Mouse (Mus musculus) macrophage (primary cell): ENCODE measurements around the gene Mdm2. TPM values are rescaled to one million over a fixed set of nuclear protein-coding genes. Genes with fewer than 3 reads are reported as not detected.

Experiments
- H3K27ac ChIP-seq: fragments of 350-480 bp; formaldehyde crosslinking; 2 replicates; pipeline ENCODE4 v1.9.0; 2021
- H3K36me3 ChIP-seq: fragments of 350-480 bp; formaldehyde crosslinking; 2 replicates; pipeline ENCODE4 v1.9.0; 2021; ENCODE audit errors: inconsistent target
- H3K4me3 ChIP-seq: fragments of 350-480 bp; formaldehyde crosslinking; 2 replicates; pipeline ENCODE4 v1.9.0; 2021; ENCODE audit errors: inconsistent target
- H3K79me2 ChIP-seq: fragments of 350-480 bp; formaldehyde crosslinking; 2 replicates; pipeline ENCODE4 v1.9.0; 2021; ENCODE audit errors: inconsistent target
- WGBS: methylation state at CpG from one replicate; pipeline ENCODE4 v1.1.7; 2026; ENCODE audit warnings: inconsistent platforms; ENCODE audit not compliant: missing documents; 5-methylcytosine and 5-hydroxymethylcytosine counted together
- polyA plus RNA-seq: library from polyadenylated mRNA; stranded (reverse); fragments of 250-400 nt; gene quantifications from 3 replicates; pipeline ENCODE4 v1.2.4, GENCODE M21; 2018; ENCODE audit warnings: inconsistent platforms

The Mdm2 gene
- polyA plus RNA-seq, 1 experiment from 2014 or later = 84.1 TPM

GRCm38 (mm10) chr10:117657659-117658306 is 52.8 kb downstream of the Mdm2 start:
- H3K36me3 ChIP-seq = no peaks in the 10 kb centered on the region
- H3K4me3 ChIP-seq = no peak overlapping the region
- no peaks in the 10 kb centered on the region for H3K79me2 ChIP-seq
- H3K27ac ChIP-seq = no peak overlapping the region
- 90% methylated on average over 3 of the region's 3 CpGs for WGBS

GRCm38 (mm10) chr10:117656985-117657658 is 53.4 kb downstream of the Mdm2 start:
- no peak overlapping the region for H3K4me3 ChIP-seq
- no peaks in the 10 kb centered on the region for H3K79me2 ChIP-seq
- H3K27ac ChIP-seq = no peak overlapping the region
- 85% methylated on average over 7 of the region's 7 CpGs for WGBS
- no peaks in the 10 kb centered on the region for H3K36me3 ChIP-seq

GRCm38 (mm10) chr10:117656662-117656962 is 53.9 kb downstream of the Mdm2 start:
- no peak overlapping the region for H3K27ac ChIP-seq
- 88% methylated on average over 6 of the region's 6 CpGs for WGBS

GRCm38 (mm10) chr10:117655908-117656661 is 54.5 kb downstream of the Mdm2 start:
- no peaks in the 10 kb centered on the region for H3K36me3 ChIP-seq
- no peak overlapping the region for H3K27ac ChIP-seq
- no peaks in the 10 kb centered on the region for H3K79me2 ChIP-seq
- H3K4me3 ChIP-seq = no peak overlapping the region
- WGBS = 89% methylated on average over 7 of the region's 7 CpGs

More at GRCm38 (mm10) chr10:117656662-117656962, 53.9 kb downstream of the Mdm2 start:
- H3K36me3 ChIP-seq = no peaks in the 10 kb centered on the region
- no peaks in the 10 kb centered on the region for H3K79me2 ChIP-seq
- no peak overlapping the region for H3K4me3 ChIP-seq

- Histone ChIP-seq H3K36me3 (no peaks in the 10 kb centered on the region), H3K4me3 (no peak overlapping the region)
- WGBS = 95% methylated on average over 8 of the region's 9 CpGs
Measured at GRCm38 (mm10) chr10:117655460-117655859, 55.1 kb downstream of the Mdm2 start.

GRCm38 (mm10) chr10:117654576-117655123 is 55.9 kb downstream of the Mdm2 start:
- 87% methylated on average over 3 of the region's 3 CpGs for WGBS
- Histone ChIP-seq H3K36me3 (no peaks in the 10 kb centered on the region), H3K4me3 (no peak overlapping the region), H3K79me2 (no peaks in the 10 kb centered on the region), H3K27ac (no peak overlapping the region)

More at GRCm38 (mm10) chr10:117655460-117655859, 55.1 kb downstream of the Mdm2 start:
- Histone ChIP-seq H3K27ac (no peak overlapping the region), H3K79me2 (no peaks in the 10 kb centered on the region)

GRCm38 (mm10) chr10:117653779-117654173 is 56.8 kb downstream of the Mdm2 start:
- no peak overlapping the region for H3K4me3 ChIP-seq
- no peak overlapping the region for H3K27ac ChIP-seq
- H3K79me2 ChIP-seq = no peaks in the 10 kb centered on the region
- 96% methylated on average over 7 of the region's 7 CpGs for WGBS
- no peaks in the 10 kb centered on the region for H3K36me3 ChIP-seq

GRCm38 (mm10) chr10:117652930-117653778 is 57.4 kb downstream of the Mdm2 start:
- WGBS = 76% methylated on average over 8 of the region's 8 CpGs
- Histone ChIP-seq H3K36me3 (no peaks in the 10 kb centered on the region), H3K4me3 (no peak overlapping the region), H3K79me2 (no peaks in the 10 kb centered on the region), H3K27ac (no peak overlapping the region)

- Histone ChIP-seq H3K27ac (no peak overlapping the region), H3K4me3 (no peak overlapping the region), H3K79me2 (no peaks in the 10 kb centered on the region), H3K36me3 (no peaks in the 10 kb centered on the region)
- 82% methylated on average over 4 of the region's 4 CpGs for WGBS
Measured at GRCm38 (mm10) chr10:117652378-117652774, 58.2 kb downstream of the Mdm2 start.

GRCm38 (mm10) chr10:117651587-117652377 is 58.8 kb downstream of the Mdm2 start:
- no peak overlapping the region for H3K4me3 ChIP-seq
- 42% methylated on average over 10 of the region's 10 CpGs for WGBS
- H3K79me2 ChIP-seq = no peaks in the 10 kb centered on the region
- H3K27ac ChIP-seq = no peak overlapping the region
- no peaks in the 10 kb centered on the region for H3K36me3 ChIP-seq

- no peaks in the 10 kb centered on the region for H3K36me3 ChIP-seq
- H3K79me2 ChIP-seq = no peaks in the 10 kb centered on the region
- H3K4me3 ChIP-seq = no peak overlapping the region
- H3K27ac ChIP-seq = no peak overlapping the region
- WGBS = 95% methylated on average over 7 of the region's 7 CpGs
Measured at GRCm38 (mm10) chr10:117650725-117651124, 59.8 kb downstream of the Mdm2 start.

GRCm38 (mm10) chr10:117650042-117650655 is 60.4 kb downstream of the Mdm2 start:
- Histone ChIP-seq H3K27ac (no peak overlapping the region), H3K79me2 (no peaks in the 10 kb centered on the region), H3K36me3 (no peaks in the 10 kb centered on the region), H3K4me3 (no peak overlapping the region)
- WGBS = 92% methylated on average over 12 of the region's 12 CpGs

GRCm38 (mm10) chr10:117649292-117650041 is 61.1 kb downstream of the Mdm2 start:
- H3K79me2 ChIP-seq = no peaks in the 10 kb centered on the region
- no peak overlapping the region for H3K27ac ChIP-seq
- WGBS = 96% methylated on average over 11 of the region's 11 CpGs
- no peak overlapping the region for H3K4me3 ChIP-seq
- no peaks in the 10 kb centered on the region for H3K36me3 ChIP-seq
